Mouse (Mus musculus) kidney, adult 2 months (tissue): ENCODE measurements around the gene Olfr1324. TPM values are rescaled to one million over a fixed set of nuclear protein-coding genes. Genes with fewer than 3 reads are reported as not detected.
"Not testable (repeated sequence)": the region's sequence is repeated elsewhere in the genome, so short reads cannot be mapped to it uniquely, and the experiment has no call there.

ENCODE experiments used
- DNase-seq: peaks from one replicate; pipeline ENCODE4 v3.0.0; 2021
- H3K27ac ChIP-seq: fragments of 200-500 bp; 2 replicates; pipeline ENCODE4 v1.5.1; 2012; ENCODE audit warnings: low read depth, low read length, control low read depth, inconsistent platforms; ENCODE audit not compliant: insufficient read depth
- H3K27me3 ChIP-seq: fragments of 200-500 bp; replicated peaks from 2 replicates; pipeline ENCODE4 v1.6.1; 2012; ENCODE audit warnings: mild to moderate bottlenecking, moderate library complexity, low read length, inconsistent platforms; ENCODE audit not compliant: control insufficient read depth, insufficient read depth
- H3K36me3 ChIP-seq: fragments of 200-500 bp; 2 replicates; pipeline ENCODE4 v1.6.1; 2012; ENCODE audit warnings: mild to moderate bottlenecking, moderate library complexity, low read length, inconsistent platforms; ENCODE audit not compliant: control insufficient read depth, insufficient read depth
- H3K4me1 ChIP-seq: fragments of 200-500 bp; 2 replicates; pipeline ENCODE4 v1.6.1; 2011; ENCODE audit warnings: low read length; ENCODE audit not compliant: control insufficient read depth, insufficient read depth
- H3K4me3 ChIP-seq: fragments of 200-500 bp; 2 replicates; pipeline ENCODE4 v1.5.1; 2011; ENCODE audit warnings: mild to moderate bottlenecking, low read depth, low read length, control low read depth; ENCODE audit not compliant: insufficient read depth
- CTCF ChIP-seq: fragments of 200-500 bp; conservative IDR thresholded peaks from 2 replicates; pipeline ENCODE4 v1.5.1; 2011; ENCODE audit warnings: low read depth, mild to moderate bottlenecking, control low read depth, low read length, moderate library complexity, mixed read lengths; ENCODE audit not compliant: insufficient read depth, insufficient read length
- POLR2A ChIP-seq: fragments of 200-500 bp; IDR thresholded peaks from one replicate; pipeline ENCODE4 v1.6.1; 2011; ENCODE audit warnings: low read depth, low read length, control low read depth
- WGBS: fragments of 180-500 bp; shearing (Covaris S2); methylation state at CpG from one replicate; pipeline ENCODE4 v1.1.7; 2018; 5-methylcytosine and 5-hydroxymethylcytosine counted together
- polyA plus RNA-seq: library from polyadenylated mRNA; depleted of rRNA; stranded (reverse); fragments of >200 nt; gene quantifications from 2 replicates; pipeline ENCODE4 v1.2.3, GENCODE M21; 2012; rRNA removed

Olfr1324 gene
- not detected in 2 replicates for polyA plus RNA-seq

- no peak for DNase-seq
- no peaks in the 10 kb centered on the region for H3K4me1 ChIP-seq
- TF ChIP-seq POLR2A: no peak
- TF ChIP-seq CTCF: no peak
- H3K27me3 ChIP-seq: no peaks in the 10 kb centered on the region
- no peak within 1 kb of the TSS for H3K27ac ChIP-seq
- 90% methylated on average over 1 of the region's 1 CpGs for whole genome bisulfite sequencing
- no peaks in the 10 kb centered on the region for H3K36me3 ChIP-seq
- H3K4me3 ChIP-seq: no peak within 1 kb of the TSS
Measured at GRCm38 (mm10) chrX:50428398-50428797, at the start of gene Olfr1324. TSS of gene Olfr1324 (minus strand) at chrX:50428498.

GRCm38 (mm10) chrX:50470341-50470740 is 42.0 kb upstream of the Olfr1324 start:
- not testable (repeated sequence) for H3K27me3 ChIP-seq, H3K4me1 ChIP-seq, DNase-seq, H3K4me3 ChIP-seq, H3K27ac ChIP-seq, H3K36me3 ChIP-seq
- 54% methylated on average over 6 of the region's 6 CpGs for WGBS

DNA sequence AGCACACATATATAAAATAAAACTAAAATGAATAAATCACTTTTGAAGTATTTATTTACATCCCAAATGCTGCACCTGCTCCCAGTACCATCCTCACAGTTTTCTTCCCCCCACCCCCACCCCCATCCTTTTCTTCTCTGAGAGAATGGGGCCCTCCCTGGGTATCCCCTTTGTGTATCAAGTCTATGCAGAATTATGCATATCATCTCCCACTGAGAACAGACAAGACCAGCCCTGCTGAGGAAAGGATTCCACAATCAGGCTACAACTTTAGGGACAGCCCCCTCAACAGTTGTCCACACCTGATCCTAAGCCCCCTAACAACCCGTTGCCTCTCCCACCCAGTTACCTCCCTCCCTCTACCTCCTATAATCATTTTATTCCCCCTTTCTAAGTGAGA is 27.8 kb upstream of the Olfr1324 start:
- H3K27ac ChIP-seq: no peak overlapping the region
- no peaks in the 10 kb centered on the region for H3K27me3 ChIP-seq
- DNase-seq: no peak
- no peak overlapping the region for H3K4me3 ChIP-seq
- TF ChIP-seq CTCF (no peak), POLR2A (no peak)
- no peaks in the 10 kb centered on the region for H3K4me1 ChIP-seq
- 25% methylated on average over 1 of the region's 1 CpGs for WGBS
- H3K36me3 ChIP-seq: no peaks in the 10 kb centered on the region

GRCm38 (mm10) chrX:50443352-50443751 is 15.1 kb upstream of the Olfr1324 start:
- Histone ChIP-seq H3K4me1 (no peaks in the 10 kb centered on the region), H3K27me3 (no peaks in the 10 kb centered on the region), H3K27ac (no peak overlapping the region), H3K36me3 (no peaks in the 10 kb centered on the region), H3K4me3 (no peak overlapping the region)
- TF ChIP-seq POLR2A (no peak), CTCF (no peak)
- DNase-seq: no peak
- 87% methylated on average over 1 of the region's 1 CpGs for WGBS

DNA sequence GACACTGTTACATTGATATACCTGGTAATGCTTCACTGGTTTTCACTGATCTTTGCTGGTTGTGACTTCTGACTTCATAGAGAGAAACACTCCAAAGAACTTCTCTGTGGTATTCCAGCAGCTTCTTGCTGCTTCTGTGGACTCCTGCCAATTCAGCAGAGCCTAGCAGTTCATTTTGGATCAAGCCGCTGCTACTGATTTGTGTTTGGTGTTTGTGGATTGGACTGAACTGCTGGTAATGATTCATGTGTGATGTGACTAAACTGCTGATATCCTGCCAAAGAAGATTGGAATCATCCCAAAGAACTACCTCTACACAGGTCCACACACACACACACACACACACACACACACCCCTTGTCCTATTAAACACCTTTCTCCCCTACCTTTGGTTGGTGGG is 14.4 kb upstream of the Olfr1324 start:
- WGBS: 64% methylated on average over 1 of the region's 1 CpGs
- Histone ChIP-seq H3K27me3 (no peaks in the 10 kb centered on the region), H3K4me1 (no peaks in the 10 kb centered on the region), H3K4me3 (no peak overlapping the region), H3K36me3 (no peaks in the 10 kb centered on the region), H3K27ac (no peak overlapping the region)
- DNase-seq: no peak
- no peak for TF ChIP-seq POLR2A
- no peak for TF ChIP-seq CTCF

DNA sequence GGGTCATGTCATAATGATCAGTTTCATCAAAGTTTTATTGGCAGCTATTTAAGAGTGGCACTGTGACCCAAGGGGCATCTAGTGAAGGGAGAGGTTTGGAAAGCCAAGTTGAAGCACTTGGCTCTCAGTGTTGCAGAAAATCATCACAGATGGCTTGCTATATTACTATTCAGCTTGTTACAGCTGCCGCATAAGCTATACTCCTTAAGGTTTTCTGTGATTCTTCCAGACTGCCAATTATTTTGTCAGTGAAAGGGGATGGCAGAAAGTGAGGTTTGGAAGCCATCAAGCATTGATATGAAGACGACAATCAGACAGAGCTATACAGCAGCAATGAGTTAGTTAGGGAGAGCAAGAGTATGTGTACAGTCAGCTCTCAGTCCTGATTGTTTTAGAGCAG is 4.2 kb upstream of the Olfr1324 start:
- no peak overlapping the region for H3K4me3 ChIP-seq
- whole genome bisulfite sequencing: 89% methylated on average over 2 of the region's 2 CpGs
- no peaks in the 10 kb centered on the region for H3K4me1 ChIP-seq
- no peaks in the 10 kb centered on the region for H3K36me3 ChIP-seq
- H3K27me3 ChIP-seq: no peaks in the 10 kb centered on the region
- DNase-seq: no peak
- H3K27ac ChIP-seq: no peak overlapping the region
- no peak for TF ChIP-seq POLR2A
- no peak for TF ChIP-seq CTCF

DNA sequence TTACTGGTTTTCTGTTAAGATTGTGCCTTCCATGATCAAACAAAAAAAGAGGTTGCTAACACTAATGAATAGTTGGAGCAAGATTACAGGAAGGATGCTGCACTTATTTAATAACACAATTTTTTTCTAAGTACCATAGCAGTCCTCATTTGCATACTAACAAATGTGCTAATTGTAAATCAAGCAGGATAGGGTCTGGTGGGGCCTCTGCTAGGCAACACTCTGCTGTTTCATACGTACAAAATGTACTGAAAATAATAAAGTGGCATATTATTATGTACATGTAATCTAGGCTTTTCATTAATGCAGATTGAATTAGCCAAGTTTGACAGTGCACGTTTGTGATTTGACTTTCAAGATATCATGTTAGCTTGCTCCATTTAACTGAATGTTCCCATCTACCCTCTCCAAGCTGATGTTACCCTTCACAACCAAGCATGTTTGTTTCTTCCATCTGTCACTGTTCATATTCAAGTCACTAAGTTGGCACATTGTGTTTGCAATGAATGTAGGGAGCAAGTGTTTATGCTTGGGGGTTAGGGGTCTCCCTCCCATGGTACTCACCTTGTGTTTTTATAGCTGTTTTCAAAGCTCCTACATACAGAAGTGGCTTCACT is 478 bp downstream of the Olfr1324 start:
- Histone ChIP-seq H3K27me3 (no peaks in the 10 kb centered on the region), H3K4me1 (no peaks in the 10 kb centered on the region), H3K36me3 (no peaks in the 10 kb centered on the region), H3K4me3 (no peak overlapping the region), H3K27ac (no peak overlapping the region)
- no peak for DNase-seq
- TF ChIP-seq CTCF (no peak), POLR2A (no peak)
- WGBS: 60% methylated on average over 2 of the region's 2 CpGs
